Mouse (Mus musculus) lung, embryonic 16.5 days (tissue): ENCODE results near the gene Dcpp1. TPM values are rescaled to one million over a fixed set of nuclear protein-coding genes. Genes with fewer than 3 reads are reported as not detected.
"Not testable (repeated sequence)": the region's sequence is repeated elsewhere in the genome, so short reads cannot be mapped to it uniquely, and the experiment has no call there.

ENCODE experiments used
- ATAC-seq: fragments of 200-750 bp; cut with Nextera tagmentation; 2 replicates; pipeline ENCODE4 v1.8.0; 2017; ENCODE audit warnings: low read depth, mild to moderate bottlenecking, moderate library complexity
- H3K27ac ChIP-seq: fragments of 300-500 bp; sonication (generic); 2 replicates; pipeline ENCODE4 v1.5.1; 2014; ENCODE audit warnings: mild to moderate bottlenecking, control low read depth, low read length
- H3K27me3 ChIP-seq: fragments of 300-500 bp; sonication (generic); 2 replicates; pipeline ENCODE4 v1.6.1; 2014; ENCODE audit warnings: low read depth, low read length, mixed read lengths; ENCODE audit not compliant: control insufficient read depth, insufficient read depth
- H3K36me3 ChIP-seq: fragments of 300-500 bp; sonication (generic); 2 replicates; pipeline ENCODE4 v1.6.1; 2014; ENCODE audit warnings: low read length; ENCODE audit not compliant: control insufficient read depth, insufficient read depth
- H3K4me1 ChIP-seq: fragments of 300-500 bp; sonication (generic); replicated peaks from 2 replicates; pipeline ENCODE4 v1.6.1; 2014; ENCODE audit warnings: low read length, mixed read lengths; ENCODE audit not compliant: control insufficient read depth, insufficient read depth
- H3K4me2 ChIP-seq: fragments of 300-500 bp; sonication (generic); 2 replicates; pipeline ENCODE4 v1.6.1; 2014; ENCODE audit warnings: low read depth, low read length, control low read depth
- H3K4me3 ChIP-seq: fragments of 300-500 bp; sonication (generic); 2 replicates; pipeline ENCODE4 v1.5.1; 2014; ENCODE audit warnings: mild to moderate bottlenecking, low read length, control low read depth
- H3K9ac ChIP-seq: fragments of 300-500 bp; sonication (generic); 2 replicates; pipeline ENCODE4 v1.6.1; 2014; ENCODE audit warnings: low read length, control low read depth
- H3K9me3 ChIP-seq: fragments of 300-500 bp; sonication (generic); 2 replicates; pipeline ENCODE4 v1.6.1; 2016; ENCODE audit warnings: low read length; ENCODE audit not compliant: control insufficient read depth
- WGBS: fragments of 180-500 bp; shearing (Covaris S2); extraction: QIAGEN DNeasy Blood & Tissue Kit; methylation state at CpG from one replicate; pipeline ENCODE4 v1.1.7; 2014; 5-methylcytosine and 5-hydroxymethylcytosine counted together
- polyA plus RNA-seq: library from polyadenylated mRNA; unstranded; fragments of >200 nt; fragmentation: Nextera tagmentation; extraction: Ambion mirVana; gene quantifications from 2 replicates; pipeline ENCODE4 v1.2.1, GENCODE M21; 2015

Dcpp1 gene
- polyA plus RNA-seq, 1 experiment from 2014 or later, result not detected

DNA sequence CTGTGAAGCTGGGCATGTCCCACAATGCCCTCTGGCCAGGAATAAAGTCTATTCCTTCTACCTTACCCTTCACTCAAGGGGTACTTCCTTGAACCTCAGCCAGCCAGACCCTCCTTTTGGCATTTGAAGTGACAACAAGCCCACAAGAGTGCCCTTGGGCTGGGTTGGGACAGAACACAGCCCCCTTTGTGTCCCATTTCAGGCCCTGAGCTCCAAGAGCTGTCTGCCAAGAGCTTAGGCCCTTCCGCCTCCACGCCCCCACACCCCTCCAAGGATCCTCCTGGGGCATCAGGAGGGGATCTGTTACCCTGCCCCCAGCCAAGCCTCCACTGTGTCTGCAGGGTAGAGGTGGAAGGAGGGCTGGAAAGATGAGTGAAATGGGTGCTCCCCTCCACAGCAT lies 3.5 kb upstream of the Dcpp1 start:
- no peak overlapping the region for H3K9ac ChIP-seq
- 64% methylated on average over 2 of the region's 2 CpGs for WGBS
- no peaks in the 10 kb centered on the region; the same call in 1 of the 2 replicates for H3K4me1 ChIP-seq
- no peak overlapping the region for H3K27ac ChIP-seq
- H3K36me3 ChIP-seq, result no peaks in the 10 kb centered on the region
- H3K4me3 ChIP-seq, result no peak overlapping the region
- H3K4me2 ChIP-seq, result no peak overlapping the region
- no peaks in the 10 kb centered on the region for H3K27me3 ChIP-seq
- ATAC-seq, result no peak
- no peaks in the 10 kb centered on the region for H3K9me3 ChIP-seq

DNA sequence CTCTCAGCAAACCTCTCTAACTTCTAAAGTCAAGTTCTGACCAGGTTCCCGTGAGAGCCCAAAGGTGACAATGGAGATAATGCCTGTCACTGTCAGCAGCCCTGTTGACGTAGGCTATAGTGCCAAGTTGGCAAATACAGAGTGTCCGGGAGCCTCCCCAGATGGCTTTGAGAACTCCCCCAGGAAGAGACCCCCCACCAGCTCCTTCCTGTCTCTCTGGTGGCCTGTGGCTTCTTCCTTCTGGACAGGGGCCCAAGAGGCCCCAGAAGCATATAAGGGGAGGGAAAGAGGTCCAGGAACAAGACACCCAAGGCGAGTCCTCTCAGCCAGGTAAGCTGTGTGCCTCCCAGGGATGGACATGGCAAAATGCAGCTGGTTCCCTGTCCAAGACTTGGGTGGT lies 36.5 kb downstream of the Dcpp1 start, which contains the start of gene Dcpp3:
Dcpp3 (plus strand) TSS at position 301 of the 400 bp plus-strand sequence.
- ATAC-seq, H3K27me3 ChIP-seq, H3K36me3 ChIP-seq, H3K27ac ChIP-seq, H3K4me2 ChIP-seq, H3K9me3 ChIP-seq, H3K9ac ChIP-seq, H3K4me1 ChIP-seq, H3K4me3 ChIP-seq: not testable (repeated sequence)
- WGBS, result 40% methylated on average over 4 of the region's 4 CpGs

DNA sequence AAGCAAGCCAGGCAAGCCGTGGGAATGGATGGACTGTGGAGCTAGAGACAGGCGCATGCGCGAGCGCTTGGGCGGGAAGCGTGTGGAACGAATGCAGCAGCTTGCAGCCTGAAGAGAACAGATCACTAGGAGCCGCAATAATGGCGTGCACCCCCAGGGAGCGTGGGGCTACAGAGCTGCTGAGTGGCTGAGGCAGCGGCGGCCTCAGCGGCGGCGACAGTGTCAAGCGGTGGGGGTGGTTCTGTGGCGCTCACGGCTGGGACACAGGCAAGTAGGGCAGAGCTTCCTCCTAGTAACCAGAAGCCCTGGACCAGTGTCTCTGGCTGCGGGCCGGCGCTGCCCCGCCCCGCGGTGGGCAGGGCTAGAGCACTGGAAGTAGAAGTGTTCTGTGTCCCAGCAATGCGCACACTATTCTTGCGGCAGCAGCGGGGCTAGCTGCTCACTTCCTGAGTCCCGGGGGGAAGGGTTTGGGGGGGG lies 43.9 kb downstream of the Dcpp1 start:
- H3K27me3 ChIP-seq, result no peaks in the 10 kb centered on the region
- peak; percentile 99 for ATAC-seq
- peak overlapping the region; percentile 83 for H3K9ac ChIP-seq
- H3K4me3 ChIP-seq, result peak overlapping the region; percentile 66
- peaks cover 8% of the 10 kb centered on the region for H3K4me1 ChIP-seq
- H3K9me3 ChIP-seq, result no peaks in the 10 kb centered on the region
- peak overlapping the region; percentile 98 for H3K27ac ChIP-seq
- peak overlapping the region; percentile 97 for H3K4me2 ChIP-seq
- under 1% methylated on average over 29 of the region's 29 CpGs for WGBS
- H3K36me3 ChIP-seq, result no peaks in the 10 kb centered on the region

DNA sequence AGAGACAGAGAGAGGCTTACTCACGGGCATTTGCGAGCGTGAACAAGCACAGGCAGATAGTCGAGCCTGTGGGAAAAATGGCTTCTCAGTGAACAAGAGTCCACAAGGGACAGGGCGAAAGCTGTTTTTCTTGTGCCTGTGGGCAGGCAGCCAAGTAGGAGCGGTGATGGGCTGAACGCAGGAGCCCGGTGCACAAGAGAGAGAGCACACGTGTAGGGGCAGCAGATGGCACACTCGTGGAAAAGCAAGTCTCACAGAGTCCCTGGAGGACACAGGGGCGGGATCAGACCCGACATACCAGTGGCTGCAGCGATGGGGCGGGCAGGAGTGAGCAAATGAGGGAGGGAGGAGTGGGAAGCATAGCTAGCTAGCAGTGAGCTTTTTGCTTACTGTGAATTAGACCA lies 44.4 kb downstream of the Dcpp1 start:
- Histone ChIP-seq H3K4me3 (peak overlapping the region; percentile 66), H3K9ac (peak overlapping the region; percentile 83), H3K36me3 (no peaks in the 10 kb centered on the region), H3K4me2 (peak overlapping the region; percentile 97), H3K27ac (peak overlapping the region; percentile 98), H3K9me3 (no peaks in the 10 kb centered on the region), H3K27me3 (no peaks in the 10 kb centered on the region), H3K4me1 (peaks cover 8% of the 10 kb centered on the region)
- ATAC-seq, result peak; percentile 86
- under 1% methylated on average over 14 of the region's 14 CpGs for WGBS

DNA sequence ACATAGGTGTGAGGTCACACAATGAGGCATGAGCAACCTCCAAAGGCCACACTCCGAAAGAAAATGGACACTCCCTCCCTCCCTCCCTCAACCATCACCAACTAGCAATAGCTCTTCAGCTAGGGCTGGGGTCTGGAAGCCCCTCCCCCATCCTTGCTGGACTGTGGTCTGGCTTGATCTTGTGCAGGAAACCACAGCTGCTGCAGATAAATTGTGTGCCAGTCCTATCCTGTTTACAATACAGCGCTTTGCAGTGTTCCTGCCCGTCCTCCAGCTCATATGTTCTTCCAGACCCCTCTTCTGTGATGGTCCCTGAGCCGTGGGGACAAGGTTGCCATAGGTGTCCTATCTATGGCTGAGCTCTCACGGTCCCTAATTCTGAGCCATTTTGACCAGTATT lies 50.5 kb downstream of the Dcpp1 start:
- Histone ChIP-seq H3K4me2 (no peak overlapping the region), H3K4me3 (no peak overlapping the region), H3K27ac (no peak overlapping the region), H3K36me3 (no peaks in the 10 kb centered on the region), H3K27me3 (no peaks in the 10 kb centered on the region), H3K9ac (no peak overlapping the region), H3K4me1 (no peaks in the 10 kb centered on the region), H3K9me3 (no peaks in the 10 kb centered on the region)
- ATAC-seq, result peak; percentile 31
- 50% methylated on average over 5 of the region's 5 CpGs for WGBS

Other genes with a start within 250 kb of the Dcpp1 start
- 0.49 and 0.78 TPM in 2 replicates for gene Mmp25, start 235.6 kb upstream of the Dcpp1 start, polyA plus RNA-seq
- 4.3 and 4.7 TPM in 2 replicates for gene Bicdl2, start 220.4 kb upstream of the Dcpp1 start, polyA plus RNA-seq
- 88.4 and 90.6 TPM in 2 replicates for gene Hcfc1r1, start 207.3 kb upstream of the Dcpp1 start, polyA plus RNA-seq
- 49.2 and 50.3 TPM in 2 replicates for gene Thoc6, start 207.0 kb upstream of the Dcpp1 start, polyA plus RNA-seq
- gene Tnfrsf12a, start 203.4 kb upstream of the Dcpp1 start, polyA plus RNA-seq, result 22.0 and 23.1 TPM in 2 replicates
- gene Cldn6, start 201.6 kb upstream of the Dcpp1 start, polyA plus RNA-seq, result 196 and 206 TPM in 2 replicates
- gene Cldn9, start 196.8 kb upstream of the Dcpp1 start, polyA plus RNA-seq, result 2.4 and 2.6 TPM in 2 replicates
- 0.14 TPM in 1 of 2 replicates, not detected in the other for gene 1520401A03Rik, start 158.1 kb upstream of the Dcpp1 start, polyA plus RNA-seq
- 58.2 and 58.8 TPM in 2 replicates for gene Pkmyt1, start 154.5 kb upstream of the Dcpp1 start, polyA plus RNA-seq
- gene Paqr4, start 140.0 kb upstream of the Dcpp1 start, polyA plus RNA-seq, result 51.8 and 52.7 TPM in 2 replicates
- 0.25 and 0.83 TPM in 2 replicates for gene Kremen2, start 135.0 kb upstream of the Dcpp1 start, polyA plus RNA-seq
- gene Flywch1, start 109.3 kb upstream of the Dcpp1 start, polyA plus RNA-seq, result 61.3 and 65.2 TPM in 2 replicates
- 29.0 and 31.4 TPM in 2 replicates for gene Flywch2, start 94.8 kb upstream of the Dcpp1 start, polyA plus RNA-seq
- 411 and 414 TPM in 2 replicates for gene Srrm2, start 90.3 kb upstream of the Dcpp1 start, polyA plus RNA-seq
- 980 and 1,001 TPM in 2 replicates for gene Elob, start 51.7 kb upstream of the Dcpp1 start, polyA plus RNA-seq
- gene Prss33, start 44.8 kb upstream of the Dcpp1 start, polyA plus RNA-seq, result not detected in 2 replicates
- 0.41 TPM in 1 of 2 replicates, not detected in the other for gene Prss32, start 37.0 kb upstream of the Dcpp1 start, polyA plus RNA-seq
- 0.75 and 0.99 TPM in 2 replicates for gene Prss41, start 36.7 kb upstream of the Dcpp1 start, polyA plus RNA-seq
- gene Prss21, start 12.8 kb upstream of the Dcpp1 start, polyA plus RNA-seq, result not detected in 2 replicates
- not detected in 2 replicates for gene Dcpp2, start within 50 bp of the Dcpp1 start, polyA plus RNA-seq
- gene Dcpp3, start 36.6 kb downstream of the Dcpp1 start, polyA plus RNA-seq, result 0.88 and 2.0 TPM in 2 replicates
- gene Sbp, start 60.8 kb downstream of the Dcpp1 start, polyA plus RNA-seq, result not detected in 2 replicates
- gene Sbpl, start 74.4 kb downstream of the Dcpp1 start, polyA plus RNA-seq, result not detected in 2 replicates
- 0.14 TPM in 1 of 2 replicates, not detected in the other for gene Prss30, start 99.7 kb downstream of the Dcpp1 start, polyA plus RNA-seq
- 1.1 and 1.5 TPM in 2 replicates for gene Prss22, start 117.2 kb downstream of the Dcpp1 start, polyA plus RNA-seq
- 0.11 and 0.28 TPM in 2 replicates for gene Prss27, start 157.3 kb downstream of the Dcpp1 start, polyA plus RNA-seq
- 53.1 and 59.4 TPM in 2 replicates for gene Kctd5, start 192.6 kb downstream of the Dcpp1 start, polyA plus RNA-seq